Mouse (Mus musculus): ENCODE data around the gene Sstr5.

The Sstr5 gene

DNA sequence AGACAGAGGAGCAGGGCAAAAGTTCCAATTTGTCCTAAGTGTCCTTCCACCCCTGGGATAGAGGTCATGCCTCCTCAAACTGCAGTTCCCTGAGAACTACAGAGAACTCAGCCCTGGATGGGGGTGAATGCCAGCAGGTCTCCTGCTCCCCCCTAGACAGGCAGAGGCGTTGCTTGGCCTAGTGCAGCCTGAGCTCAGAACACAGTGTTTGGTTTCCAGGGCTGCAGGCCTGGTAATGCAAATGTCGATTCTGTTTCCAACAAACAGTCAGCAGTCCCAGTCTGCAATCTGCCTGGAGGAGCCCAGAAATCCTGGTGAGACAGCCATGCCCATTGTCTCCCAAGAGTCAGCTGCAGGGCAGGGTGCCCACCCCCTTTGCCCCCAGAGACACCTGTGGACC is 42.8 kb downstream of the Sstr5 start, which contains the start of gene Tekt4:
Gene Tekt4 (plus strand): TSS at position 344 of the 400 bp plus-strand sequence.
- no peak for TF ChIP-seq GATA4 (IDR thresholded peaks at IDR 0.05; ENCODE audit: insufficient replicate concordance, low read length)

DNA sequence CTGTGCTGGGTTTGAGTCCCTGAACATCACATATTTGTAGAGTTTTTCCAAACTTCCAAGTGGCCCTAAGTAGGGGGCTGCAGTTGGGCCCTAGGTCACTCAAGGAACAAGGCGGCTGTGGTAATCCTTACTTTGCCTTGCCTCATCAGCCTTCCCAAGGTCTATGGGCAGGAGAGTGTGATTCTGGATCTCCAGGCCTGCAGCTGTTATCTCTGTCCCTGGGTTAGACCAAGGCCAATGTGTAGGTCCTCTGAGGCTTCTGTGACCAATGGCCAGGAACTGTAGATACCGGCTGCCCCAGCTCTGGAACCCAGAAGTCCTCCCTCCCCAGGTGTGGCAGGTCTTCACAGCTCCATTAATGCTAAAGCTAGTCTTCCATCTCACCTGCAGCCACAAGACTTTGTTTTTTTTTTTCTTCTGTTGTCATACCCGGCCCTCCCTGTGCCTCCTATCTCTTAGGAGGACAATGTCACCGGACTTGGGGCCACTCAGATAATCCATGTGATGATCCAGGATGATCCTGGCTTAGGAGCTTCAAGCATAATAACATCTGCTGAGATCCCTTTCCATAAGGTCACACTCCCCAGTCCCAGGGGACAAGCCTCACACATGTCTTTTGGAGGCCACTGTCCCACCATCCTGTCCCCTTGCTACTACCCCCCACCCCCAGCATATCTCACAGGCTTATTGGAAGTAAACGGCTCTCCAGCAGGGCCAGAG is 44.7 kb downstream of the Sstr5 start:
- no peak for TF ChIP-seq GATA4 (IDR thresholded peaks at IDR 0.05; ENCODE audit: insufficient replicate concordance, low read length)

DNA sequence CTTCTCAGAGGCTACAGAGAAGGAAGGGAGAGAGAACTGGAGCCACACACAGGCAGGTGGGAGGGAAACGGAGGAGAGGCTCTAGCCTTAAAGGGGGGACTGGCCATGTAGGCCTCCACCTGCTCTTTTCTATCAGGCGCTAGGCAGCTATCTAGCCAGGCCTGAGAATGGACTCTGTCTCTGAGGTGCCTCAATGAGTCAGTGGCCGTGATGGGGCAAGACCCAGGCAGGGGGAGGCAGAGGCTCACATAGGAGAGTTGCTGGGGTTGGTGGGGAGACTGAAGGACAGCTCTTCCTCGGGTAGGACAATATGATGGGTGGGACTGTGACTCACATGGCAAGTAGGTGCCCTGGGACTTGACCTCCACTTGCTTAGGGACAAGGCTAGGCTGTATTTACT is 46.8 kb downstream of the Sstr5 start:
- no peak for TF ChIP-seq GATA4 (IDR thresholded peaks at IDR 0.05; ENCODE audit: insufficient replicate concordance, low read length)

DNA sequence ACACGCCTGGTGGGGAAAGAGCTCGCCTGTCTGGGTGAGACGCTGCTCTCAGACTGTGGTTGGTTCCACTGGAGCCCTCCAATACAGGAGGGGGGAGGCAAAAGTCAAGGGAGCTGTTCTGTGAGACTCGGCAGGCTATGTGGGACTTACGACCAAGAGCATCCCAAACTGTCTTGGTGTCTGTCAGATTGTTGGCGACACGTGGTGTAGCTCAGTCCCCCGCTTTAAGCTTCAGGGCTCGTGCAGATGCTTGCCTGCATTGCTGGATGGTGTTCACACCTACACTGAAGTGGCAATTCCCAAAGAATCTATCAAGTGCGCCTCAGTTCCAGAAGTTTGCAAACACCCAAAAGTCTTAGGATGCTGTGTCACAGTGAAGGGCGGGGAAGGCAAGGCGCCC is 49.2 kb downstream of the Sstr5 start:
- TF ChIP-seq GATA4 (IDR thresholded peaks at IDR 0.05; ENCODE audit: insufficient replicate concordance, low read length) = no peak

DNA sequence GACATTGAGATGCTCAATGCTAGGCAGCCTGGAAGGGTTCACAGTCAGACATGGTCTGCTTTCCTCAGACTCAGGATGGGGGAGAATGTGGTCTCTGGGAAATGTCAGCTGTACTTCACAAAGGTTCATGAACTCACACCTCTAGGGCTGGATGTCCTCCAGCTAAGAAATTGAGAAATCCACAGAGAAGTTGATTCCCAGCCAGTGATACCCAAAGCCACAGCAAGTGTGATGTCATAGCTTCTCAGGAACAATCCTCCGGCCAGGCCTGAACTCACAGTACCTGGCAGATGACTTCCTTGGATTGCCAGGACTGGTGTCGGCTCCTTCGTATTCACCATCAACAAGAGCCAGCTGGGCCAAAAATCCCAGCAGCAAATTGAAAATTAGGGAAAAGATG is 51.2 kb downstream of the Sstr5 start:
- TF ChIP-seq GATA4 (IDR thresholded peaks at IDR 0.05; ENCODE audit: insufficient replicate concordance, low read length) = no peak

DNA sequence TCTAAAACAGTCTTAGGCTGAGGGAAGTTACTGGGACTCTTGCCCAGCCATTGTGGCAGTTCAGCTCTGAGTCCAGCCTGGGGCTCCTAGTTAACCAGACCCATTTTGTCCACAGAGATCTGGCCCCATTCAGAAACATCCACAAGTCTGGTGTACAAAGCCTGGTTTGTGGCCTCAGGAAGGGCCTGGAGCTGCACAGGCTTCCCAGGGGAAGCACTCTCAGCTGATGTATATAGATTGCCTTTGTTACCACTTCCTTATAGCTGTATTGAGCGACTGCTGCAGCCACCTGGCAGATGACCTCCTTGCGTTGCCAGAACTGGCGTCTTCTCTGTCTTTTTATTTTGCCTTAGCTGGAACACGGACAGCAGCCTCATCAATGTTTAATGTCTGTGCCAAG is 52.0 kb downstream of the Sstr5 start:
- no peak for TF ChIP-seq GATA4 (IDR thresholded peaks at IDR 0.05; ENCODE audit: insufficient replicate concordance, low read length)

DNA sequence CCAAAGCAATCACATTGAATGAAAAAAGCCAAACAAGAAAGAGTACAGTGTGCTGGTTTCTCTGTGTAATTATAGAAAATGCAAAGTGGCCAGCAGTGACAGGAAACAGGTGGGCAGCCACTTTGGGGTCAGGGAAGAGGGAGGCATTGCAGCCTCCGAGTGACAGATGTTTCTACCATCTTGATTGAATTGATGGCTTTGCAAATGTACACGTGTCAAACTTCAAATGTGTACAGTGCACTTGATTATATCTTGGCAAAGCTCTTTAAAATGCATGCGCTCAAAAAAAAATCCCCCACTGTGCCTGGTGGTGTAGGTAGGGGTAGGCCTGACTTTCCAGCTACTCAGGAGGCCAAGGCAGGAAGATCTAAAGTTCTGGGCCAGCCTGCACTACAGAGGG is 54.2 kb downstream of the Sstr5 start:
- TF ChIP-seq GATA4 (IDR thresholded peaks at IDR 0.05; ENCODE audit: insufficient replicate concordance, low read length) = no peak

DNA sequence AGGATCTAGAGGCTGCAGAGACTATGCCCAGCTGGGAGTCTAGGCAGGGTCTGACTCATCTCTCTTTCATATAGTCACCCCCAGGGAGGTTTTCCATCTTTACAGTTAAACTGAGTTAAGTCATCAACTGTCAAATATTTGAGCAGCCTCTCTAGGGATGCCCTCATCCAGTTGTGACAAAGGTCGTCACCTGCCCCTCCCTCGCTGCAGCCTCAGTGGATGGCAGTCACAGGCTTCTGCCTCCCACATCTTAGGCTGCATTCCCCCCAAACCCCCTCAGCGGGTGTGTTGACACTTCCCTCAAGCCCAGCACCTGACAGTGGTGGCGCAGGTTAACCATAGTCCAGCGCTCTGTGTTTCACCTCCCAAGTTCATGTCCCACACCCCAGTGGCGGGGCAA is 55.7 kb downstream of the Sstr5 start:
- no peak for TF ChIP-seq GATA4 (IDR thresholded peaks at IDR 0.05; ENCODE audit: insufficient replicate concordance, low read length)

All from liver, adult (tissue).